Mouse (Mus musculus) ovary, adult 18-20 months (tissue): ENCODE measurements around the gene E2f3.
A peak's percentile ranks its signal among the peaks of the same experiment; 100 is the strongest.

ENCODE experiments used
- DNase-seq: peaks from one replicate; pipeline ENCODE4 v3.0.0; 2022; ENCODE audit warnings: low spot score, mixed read lengths

Gene E2f3

GRCm38 (mm10) chr13:29979140-29979564, 6.7 kb downstream of the E2f3 start:
- no peak for DNase-seq

- DNase-seq: no peak
Observed at GRCm38 (mm10) chr13:29977358-29977757, 8.5 kb downstream of the E2f3 start.

GRCm38 (mm10) chr13:29974066-29974465, 11.8 kb downstream of the E2f3 start:
- no peak for DNase-seq

- no peak for DNase-seq
Observed at GRCm38 (mm10) chr13:29973610-29974009, 12.3 kb downstream of the E2f3 start.

- DNase-seq: no peak
Observed at GRCm38 (mm10) chr13:29970333-29970732, 15.5 kb downstream of the E2f3 start.

GRCm38 (mm10) chr13:29968636-29969035, 17.2 kb downstream of the E2f3 start:
- no peak for DNase-seq

GRCm38 (mm10) chr13:29967367-29967766, 18.5 kb downstream of the E2f3 start:
- no peak for DNase-seq

GRCm38 (mm10) chr13:29966966-29967365, 18.9 kb downstream of the E2f3 start:
- no peak for DNase-seq

- no peak for DNase-seq
Observed at GRCm38 (mm10) chr13:29964087-29964486, 21.8 kb downstream of the E2f3 start.

- DNase-seq: no peak
Observed at GRCm38 (mm10) chr13:29960416-29960815, 25.4 kb downstream of the E2f3 start.

GRCm38 (mm10) chr13:29957731-29958254, 28.1 kb downstream of the E2f3 start:
- DNase-seq: peak; percentile 7

- DNase-seq: no peak
Observed at GRCm38 (mm10) chr13:29956821-29957421, 28.9 kb downstream of the E2f3 start.

GRCm38 (mm10) chr13:29955296-29955695, 30.6 kb downstream of the E2f3 start:
- no peak for DNase-seq

- DNase-seq: no peak
Observed at GRCm38 (mm10) chr13:29954741-29955140, 31.1 kb downstream of the E2f3 start.

GRCm38 (mm10) chr13:29953417-29954045, 32.3 kb downstream of the E2f3 start:
- DNase-seq: no peak

- DNase-seq: no peak
Observed at GRCm38 (mm10) chr13:29946045-29946444, 39.8 kb downstream of the E2f3 start.

GRCm38 (mm10) chr13:29944915-29945570, 40.8 kb downstream of the E2f3 start:
- DNase-seq: no peak

GRCm38 (mm10) chr13:29944493-29944892, 41.4 kb downstream of the E2f3 start:
- no peak for DNase-seq

- no peak for DNase-seq
Observed at GRCm38 (mm10) chr13:29943541-29944039, 42.3 kb downstream of the E2f3 start.

GRCm38 (mm10) chr13:29940071-29940470, 45.8 kb downstream of the E2f3 start:
- no peak for DNase-seq

- DNase-seq: no peak
Observed at GRCm38 (mm10) chr13:29939399-29939798, 46.5 kb downstream of the E2f3 start.

GRCm38 (mm10) chr13:29938776-29939175, 47.1 kb downstream of the E2f3 start:
- DNase-seq: no peak

GRCm38 (mm10) chr13:29926168-29926567, 59.7 kb downstream of the E2f3 start:
- no peak for DNase-seq
